Mouse (Mus musculus) embryonic facial prominence, embryonic 11.5 days (tissue): ENCODE results near the gene Rab3d. TPM values are rescaled to one million over a fixed set of nuclear protein-coding genes. Genes with fewer than 3 reads are reported as not detected.

Experiments used
- ATAC-seq: fragments of 200-750 bp; cut with Nextera tagmentation; replicated peaks from 2 replicates; pipeline ENCODE4 v1.8.0; 2017; ENCODE audit warnings: low read depth; ENCODE audit not compliant: insufficient number of reproducible peaks, low FRiP score, low TSS enrichment
- DNase-seq: peaks from one replicate; pipeline ENCODE4 v3.0.0-alpha.2; 2015; ENCODE audit warnings: low spot score
- H3K27ac ChIP-seq: fragments of 300-500 bp; sonication (generic); replicated peaks from 2 replicates; pipeline ENCODE4 v1.5.1; 2014; ENCODE audit warnings: mild to moderate bottlenecking, low read depth, low read length, control low read depth
- H3K27me3 ChIP-seq: fragments of 300-500 bp; sonication (generic); 2 replicates; pipeline ENCODE4 v1.6.1; 2014; ENCODE audit warnings: mild to moderate bottlenecking, low read length, moderate library complexity, mixed read lengths; ENCODE audit not compliant: control insufficient read depth, insufficient read depth
- H3K36me3 ChIP-seq: fragments of 300-500 bp; sonication (generic); replicated peaks from 2 replicates; pipeline ENCODE4 v1.6.1; 2014; ENCODE audit warnings: low read depth, mild to moderate bottlenecking, low read length, moderate library complexity, mixed read lengths; ENCODE audit not compliant: control insufficient read depth, insufficient read depth
- H3K4me1 ChIP-seq: fragments of 300-500 bp; sonication (generic); 2 replicates; pipeline ENCODE4 v1.6.1; 2014; ENCODE audit warnings: low read length, mixed read lengths; ENCODE audit not compliant: control insufficient read depth, insufficient read depth
- H3K4me2 ChIP-seq: fragments of 300-500 bp; sonication (generic); 2 replicates; pipeline ENCODE4 v1.6.1; 2014; ENCODE audit warnings: low read depth, mild to moderate bottlenecking, control low read depth, low read length, moderate library complexity
- H3K4me3 ChIP-seq: fragments of 300-500 bp; sonication (generic); 2 replicates; pipeline ENCODE4 v1.5.1; 2014; ENCODE audit warnings: low read depth, low read length, control low read depth
- H3K9ac ChIP-seq: fragments of 300-500 bp; sonication (generic); replicated peaks from 2 replicates; pipeline ENCODE4 v1.6.1; 2014; ENCODE audit warnings: mild to moderate bottlenecking, control low read depth, low read length
- H3K9me3 ChIP-seq: fragments of 300-500 bp; sonication (generic); replicated peaks from 2 replicates; pipeline ENCODE4 v1.6.1; 2016; ENCODE audit warnings: mild to moderate bottlenecking, low read length, inconsistent platforms, mixed read lengths; ENCODE audit not compliant: control insufficient read depth
- WGBS: fragments of 180-500 bp; shearing (Covaris S2); extraction: QIAGEN DNeasy Blood & Tissue Kit; methylation state at CpG from one replicate; pipeline ENCODE4 v1.1.7; 2014; 5-methylcytosine and 5-hydroxymethylcytosine counted together
- polyA plus RNA-seq: library from polyadenylated mRNA; unstranded; fragments of >200 nt; fragmentation: Nextera tagmentation; extraction: Ambion mirVana; gene quantifications from 2 replicates; pipeline ENCODE4 v1.2.1, GENCODE M21; 2014

Rab3d gene
- polyA plus RNA-seq, 1 experiment from 2014 or later, result 4.8 TPM

DNA sequence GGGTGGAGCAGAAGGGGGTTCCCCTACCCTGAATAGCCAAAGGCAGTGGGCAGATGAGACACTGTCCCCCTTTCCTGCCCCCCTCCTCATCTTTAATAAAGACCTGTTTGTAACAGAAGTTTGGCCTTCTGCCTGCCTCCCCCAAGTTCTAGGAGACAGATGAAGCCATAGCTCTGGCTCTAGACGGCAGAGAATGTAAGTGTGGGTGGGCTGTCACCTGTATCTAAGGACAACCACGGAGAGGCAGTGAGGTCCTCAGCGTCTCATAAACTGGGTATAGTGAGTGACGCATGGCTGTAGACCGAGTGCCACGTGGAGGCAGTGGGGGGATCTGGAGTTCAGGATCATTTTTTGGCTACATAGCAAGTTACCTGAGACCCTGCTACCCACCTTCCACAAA, 30.8 kb upstream of the Rab3d start:
- no peak overlapping the region for H3K27ac ChIP-seq
- no peak overlapping the region for H3K4me2 ChIP-seq
- H3K9ac ChIP-seq, result no peak overlapping the region
- WGBS, result 74% methylated on average over 6 of the region's 6 CpGs
- no peaks in the 10 kb centered on the region for H3K36me3 ChIP-seq
- DNase-seq (no peak), ATAC-seq (no peak)
- no peak overlapping the region for H3K4me3 ChIP-seq
- H3K27me3 ChIP-seq, result 0 out of 2 replicates have a peak, but pooled peaks cover 3% of the 10 kb centered on the region
- H3K9me3 ChIP-seq, result no peaks in the 10 kb centered on the region
- no peaks in the 10 kb centered on the region; the same call in 1 of the 2 replicates for H3K4me1 ChIP-seq

DNA sequence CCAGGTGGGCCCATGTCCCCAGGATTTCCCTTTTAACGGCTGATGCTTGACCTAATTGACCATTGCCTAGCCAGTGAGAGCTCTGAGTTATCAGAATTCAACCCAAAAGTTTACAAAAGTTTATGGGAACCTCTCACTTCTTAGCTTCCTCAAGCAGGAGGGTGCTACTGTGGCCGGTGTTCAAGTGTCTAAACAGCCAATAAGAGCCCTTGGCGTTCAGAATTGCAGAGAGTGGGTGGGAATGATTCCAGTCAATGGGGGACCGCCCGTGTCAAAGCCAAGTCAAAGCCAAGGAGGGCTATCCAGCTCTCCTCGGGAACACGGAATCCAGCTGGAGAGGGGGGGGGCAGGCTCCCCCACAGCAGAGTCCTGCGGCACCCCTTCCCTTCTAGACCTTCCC, 30.2 kb upstream of the Rab3d start:
- no peak for ATAC-seq
- H3K27me3 ChIP-seq, result 0 out of 2 replicates have a peak, but pooled peaks cover 3% of the 10 kb centered on the region
- H3K9ac ChIP-seq, result no peak overlapping the region
- no peak overlapping the region for H3K27ac ChIP-seq
- H3K9me3 ChIP-seq, result no peaks in the 10 kb centered on the region
- no peak overlapping the region for H3K4me2 ChIP-seq
- no peak overlapping the region for H3K4me3 ChIP-seq
- H3K36me3 ChIP-seq, result no peaks in the 10 kb centered on the region
- DNase-seq, result no peak
- 60% methylated on average over 8 of the region's 8 CpGs for WGBS
- H3K4me1 ChIP-seq, result no peaks in the 10 kb centered on the region; the same call in 1 of the 2 replicates

- H3K27me3 ChIP-seq, result 0 out of 2 replicates have a peak, but pooled peaks cover 3% of the 10 kb centered on the region
- peak overlapping the region; percentile 19; the same call in 1 of the 2 replicates for H3K4me2 ChIP-seq
- H3K4me3 ChIP-seq, result no peak overlapping the region
- DNase-seq (no peak), ATAC-seq (no peak)
- H3K9ac ChIP-seq, result no peak overlapping the region
- WGBS, result 4% methylated on average over 28 of the region's 28 CpGs
- H3K27ac ChIP-seq, result no peak overlapping the region
- no peaks in the 10 kb centered on the region; the same call in 1 of the 2 replicates for H3K4me1 ChIP-seq
- no peaks in the 10 kb centered on the region for H3K36me3 ChIP-seq
- H3K9me3 ChIP-seq, result no peaks in the 10 kb centered on the region
Measured at GRCm38 (mm10) chr9:21947540-21948130, 29.6 kb upstream of the Rab3d start.

DNA sequence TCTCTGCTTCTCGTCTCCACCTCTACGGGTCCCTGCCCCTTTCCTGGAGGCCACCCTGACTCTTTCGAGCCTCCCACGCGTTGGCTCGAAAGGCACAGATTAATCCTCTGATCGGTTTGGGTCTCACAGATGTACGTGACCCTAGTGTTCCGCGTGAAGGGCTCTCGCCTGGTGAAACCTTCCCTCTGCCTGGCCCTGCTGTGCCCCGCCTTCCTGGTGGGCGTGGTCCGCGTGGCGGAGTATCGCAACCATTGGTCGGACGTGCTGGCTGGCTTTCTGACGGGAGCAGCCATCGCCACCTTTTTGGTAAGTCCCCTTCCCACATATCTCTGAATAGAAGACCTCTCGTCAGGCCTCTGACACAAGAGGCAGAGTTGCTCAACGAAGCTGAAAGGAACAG, 26.3 kb upstream of the Rab3d start:
- 20% methylated on average over 23 of the region's 23 CpGs for WGBS
- H3K36me3 ChIP-seq, result no peaks in the 10 kb centered on the region
- no peaks in the 10 kb centered on the region for H3K9me3 ChIP-seq
- H3K4me2 ChIP-seq, result no peak overlapping the region
- H3K9ac ChIP-seq, result no peak overlapping the region
- no peaks in the 10 kb centered on the region; the same call in 1 of the 2 replicates for H3K4me1 ChIP-seq
- no peak overlapping the region for H3K27ac ChIP-seq
- 0 out of 2 replicates have a peak, but pooled peaks cover 3% of the 10 kb centered on the region for H3K27me3 ChIP-seq
- no peak overlapping the region for H3K4me3 ChIP-seq
- DNase-seq (peak; percentile 10), ATAC-seq (no peak)

DNA sequence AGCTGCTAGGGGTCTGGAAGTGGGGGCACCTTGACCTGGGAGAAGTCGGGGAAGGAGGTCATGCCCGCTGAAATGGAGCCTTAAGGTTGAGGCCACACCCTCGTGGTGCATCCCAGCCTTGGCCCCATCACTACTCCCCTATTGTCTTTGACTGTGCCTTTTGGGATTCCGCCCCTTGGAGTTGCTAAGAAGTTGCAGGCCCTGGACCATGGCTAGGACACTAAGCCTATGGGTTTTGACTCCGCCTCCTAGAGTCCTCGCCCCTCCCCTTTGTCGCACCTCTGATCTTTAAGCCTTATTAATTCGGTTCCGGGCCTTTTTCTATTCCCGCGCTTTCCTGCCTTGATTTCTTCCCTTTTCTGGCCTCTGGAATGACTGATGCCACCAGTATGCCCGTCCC, 25.6 kb upstream of the Rab3d start:
- Histone ChIP-seq H3K36me3 (no peaks in the 10 kb centered on the region), H3K27me3 (0 out of 2 replicates have a peak, but pooled peaks cover 3% of the 10 kb centered on the region), H3K4me1 (no peaks in the 10 kb centered on the region; the same call in 1 of the 2 replicates), H3K27ac (no peak overlapping the region), H3K4me2 (no peak overlapping the region), H3K9me3 (no peaks in the 10 kb centered on the region), H3K9ac (no peak overlapping the region), H3K4me3 (no peak overlapping the region)
- no peak for ATAC-seq
- no peak for DNase-seq
- 48% methylated on average over 12 of the region's 12 CpGs for whole genome bisulfite sequencing

DNA sequence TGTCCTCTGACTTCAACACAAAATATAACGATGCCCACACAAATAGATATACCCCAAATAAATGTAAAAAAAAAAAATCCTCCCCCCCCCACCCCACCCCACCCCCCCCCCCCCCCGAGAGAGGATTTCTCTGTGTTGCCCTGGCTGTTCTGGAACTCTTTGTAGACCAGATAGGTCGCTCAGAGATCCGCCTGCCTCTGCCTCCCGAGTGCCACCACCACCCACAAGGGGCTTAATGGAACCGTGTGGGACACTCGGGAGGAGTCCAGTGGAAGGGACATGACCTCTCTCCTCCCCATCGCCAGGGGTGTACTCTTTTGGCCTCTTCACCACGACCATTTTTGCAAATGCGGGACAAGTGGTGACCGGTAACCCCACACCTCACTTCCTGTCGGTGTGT, 25.1 kb upstream of the Rab3d start:
- Histone ChIP-seq H3K36me3 (no peaks in the 10 kb centered on the region), H3K4me3 (no peak overlapping the region), H3K9ac (no peak overlapping the region), H3K27me3 (no peaks in the 10 kb centered on the region), H3K4me2 (no peak overlapping the region), H3K4me1 (no peaks in the 10 kb centered on the region; the same call in 1 of the 2 replicates), H3K9me3 (no peaks in the 10 kb centered on the region), H3K27ac (no peak overlapping the region)
- WGBS, result 71% methylated on average over 12 of the region's 12 CpGs
- DNase-seq (no peak), ATAC-seq (no peak)

GRCm38 (mm10) chr9:21938234-21938855, 20.4 kb upstream of the Rab3d start:
- no peak overlapping the region for H3K4me3 ChIP-seq
- no peak overlapping the region for H3K4me2 ChIP-seq
- no peak for ATAC-seq
- H3K27me3 ChIP-seq, result no peaks in the 10 kb centered on the region
- WGBS, result 84% methylated on average over 4 of the region's 4 CpGs
- H3K9me3 ChIP-seq, result no peaks in the 10 kb centered on the region
- H3K36me3 ChIP-seq, result no peaks in the 10 kb centered on the region
- no peak for DNase-seq
- no peaks in the 10 kb centered on the region for H3K4me1 ChIP-seq
- no peak overlapping the region for H3K27ac ChIP-seq
- H3K9ac ChIP-seq, result no peak overlapping the region

DNA sequence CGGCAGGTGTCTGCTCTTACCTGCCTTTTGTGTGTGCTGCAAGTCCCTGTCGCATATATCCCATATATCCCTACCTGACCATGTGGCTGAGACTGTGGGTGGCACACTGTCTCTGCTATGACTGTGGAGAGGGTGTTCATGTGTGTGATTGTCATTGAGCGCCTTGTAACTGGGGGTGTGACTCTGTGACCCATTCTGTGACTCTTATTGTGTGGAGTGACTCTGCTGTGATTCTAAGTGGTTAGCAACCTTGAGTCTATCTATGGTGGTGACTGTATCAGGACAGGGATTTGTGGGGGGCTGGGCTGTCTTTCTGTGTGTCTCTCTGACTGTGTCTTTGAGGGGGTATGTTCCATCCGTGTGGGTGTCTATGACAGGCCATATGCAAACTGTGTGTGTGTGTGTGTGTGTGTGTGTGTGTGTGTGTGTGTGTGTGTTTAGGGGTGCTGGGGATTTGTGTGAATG, 19.8 kb upstream of the Rab3d start:
- no peaks in the 10 kb centered on the region for H3K36me3 ChIP-seq
- H3K4me1 ChIP-seq, result no peaks in the 10 kb centered on the region
- no peaks in the 10 kb centered on the region for H3K27me3 ChIP-seq
- no peak for DNase-seq
- no peak overlapping the region for H3K9ac ChIP-seq
- no peak; the same call in 1 of the 2 replicates for ATAC-seq
- WGBS, result 78% methylated on average over 4 of the region's 4 CpGs
- no peak overlapping the region for H3K4me3 ChIP-seq
- no peak overlapping the region for H3K27ac ChIP-seq
- no peaks in the 10 kb centered on the region for H3K9me3 ChIP-seq
- H3K4me2 ChIP-seq, result peak overlapping the region; percentile 25; the same call in 1 of the 2 replicates
